Mouse (Mus musculus): ENCODE measurements around the gene Hgf. TPM values are rescaled to one million over a fixed set of nuclear protein-coding genes. Genes with fewer than 3 reads are reported as not detected.

Hgf gene
- total RNA-seq, 2 experiments from 2014 or later: 1.5 to 1.6 TPM

Other genes starting within 250 kb of the Hgf start
- not detected for gene Gm28710, start 238.3 kb downstream of the Hgf start, total RNA-seq (2021)